Mouse (Mus musculus) cortical plate, adult 2 months (tissue): ENCODE data around the gene Gnat2.

Experiments used
- CTCF ChIP-seq: fragments of 200-500 bp; IDR thresholded peaks from 2 replicates; pipeline ENCODE4 v1.5.1; 2011; ENCODE audit warnings: mild to moderate bottlenecking, control low read depth, low read length; ENCODE audit not compliant: insufficient read depth; ENCODE audit errors: extremely low read depth
- POLR2A ChIP-seq: fragments of 200-500 bp; IDR thresholded peaks from 2 replicates; pipeline ENCODE4 v1.6.1; 2011; ENCODE audit warnings: mild to moderate bottlenecking, low read length, control low read depth; ENCODE audit not compliant: insufficient read depth; ENCODE audit errors: extremely low read depth

DNA sequence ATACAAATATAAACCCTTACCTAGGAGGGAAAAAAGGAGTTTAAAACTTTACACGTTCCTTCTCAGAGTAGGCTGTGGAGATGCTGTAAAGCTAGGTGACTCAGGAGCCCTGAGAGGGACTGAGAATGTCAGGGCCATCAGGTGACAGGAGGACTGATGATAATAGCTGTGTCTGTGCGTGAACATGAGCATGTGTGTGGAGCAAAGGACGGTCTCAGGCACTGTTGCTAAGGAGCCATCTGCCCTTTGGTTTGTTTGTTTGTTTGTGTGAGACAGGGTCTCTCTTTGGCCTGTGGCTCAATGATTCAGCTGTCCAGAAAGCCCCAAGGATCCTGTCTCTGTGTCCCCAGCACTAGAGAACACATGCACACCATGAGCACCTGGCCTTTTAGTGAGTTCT is 28.5 kb downstream of the Gnat2 start:
- TF ChIP-seq CTCF (no peak), POLR2A (no peak)
